Mouse (Mus musculus): ENCODE measurements around the gene Marveld2.
A peak's percentile ranks its signal among the peaks of the same experiment; 100 is the strongest.

Marveld2 gene

GRCm38 (mm10) chr13:100616181-100617087 lies at the start of gene Marveld2:
Gene Marveld2, minus strand, starts transcription at chr13:100616971.
- no peak for DNase-seq (ENCODE audit: low read depth)

- DNase-seq (ENCODE audit: low read depth), result peak; percentile 68
Observed at GRCm38 (mm10) chr13:100659864-100660456, 43.2 kb upstream of the Marveld2 start.

- DNase-seq (ENCODE audit: low read depth), result no peak
Observed at GRCm38 (mm10) chr13:100658091-100658490, 41.3 kb upstream of the Marveld2 start.

- no peak for DNase-seq (ENCODE audit: low read depth)
Observed at GRCm38 (mm10) chr13:100651439-100652186, 34.8 kb upstream of the Marveld2 start, which contains the start of gene Taf9. Gene Taf9, plus strand, starts transcription at chr13:100651579.

GRCm38 (mm10) chr13:100650550-100651438 lies 34.0 kb upstream of the Marveld2 start, which contains the start of the genes Ak6 and Rad17:
Gene Ak6, plus strand, starts transcription at chr13:100650979.
Gene Rad17, minus strand, starts transcription at chr13:100651051.
- DNase-seq (ENCODE audit: low read depth), result peak; percentile 86

- DNase-seq (ENCODE audit: low read depth), result no peak
Observed at GRCm38 (mm10) chr13:100648223-100648622, 31.5 kb upstream of the Marveld2 start.

GRCm38 (mm10) chr13:100642471-100643209 lies 25.9 kb upstream of the Marveld2 start:
- no peak for DNase-seq (ENCODE audit: low read depth)

GRCm38 (mm10) chr13:100634106-100634691 lies 17.4 kb upstream of the Marveld2 start:
- no peak for DNase-seq (ENCODE audit: low read depth)

GRCm38 (mm10) chr13:100622241-100622640 lies 5.5 kb upstream of the Marveld2 start:
- no peak for DNase-seq (ENCODE audit: low read depth)

- no peak for DNase-seq (ENCODE audit: low read depth)
Observed at GRCm38 (mm10) chr13:100617583-100617982, 812 bp upstream of the Marveld2 start.

GRCm38 (mm10) chr13:100612903-100613302 lies 3.9 kb downstream of the Marveld2 start:
- DNase-seq (ENCODE audit: low read depth), result no peak

- DNase-seq (ENCODE audit: low read depth), result no peak
Observed at GRCm38 (mm10) chr13:100612251-100612650, 4.5 kb downstream of the Marveld2 start.

GRCm38 (mm10) chr13:100611266-100611665 lies 5.5 kb downstream of the Marveld2 start:
- DNase-seq (ENCODE audit: low read depth), result no peak

GRCm38 (mm10) chr13:100607756-100608155 lies 9.0 kb downstream of the Marveld2 start:
- no peak for DNase-seq (ENCODE audit: low read depth)

GRCm38 (mm10) chr13:100605845-100606244 lies 10.9 kb downstream of the Marveld2 start:
- DNase-seq (ENCODE audit: low read depth), result no peak

GRCm38 (mm10) chr13:100603738-100604095 lies 13.1 kb downstream of the Marveld2 start:
- no peak for DNase-seq (ENCODE audit: low read depth)

GRCm38 (mm10) chr13:100603031-100603737 lies 13.6 kb downstream of the Marveld2 start:
- no peak for DNase-seq (ENCODE audit: low read depth)

GRCm38 (mm10) chr13:100602239-100602902 lies 14.4 kb downstream of the Marveld2 start:
- DNase-seq (ENCODE audit: low read depth), result no peak

- DNase-seq (ENCODE audit: low read depth), result no peak
Observed at GRCm38 (mm10) chr13:100601034-100601433, 15.7 kb downstream of the Marveld2 start.
